Comparison of ENCODE assay signal across 13 mouse cellular contexts in the genomic region with DNA sequence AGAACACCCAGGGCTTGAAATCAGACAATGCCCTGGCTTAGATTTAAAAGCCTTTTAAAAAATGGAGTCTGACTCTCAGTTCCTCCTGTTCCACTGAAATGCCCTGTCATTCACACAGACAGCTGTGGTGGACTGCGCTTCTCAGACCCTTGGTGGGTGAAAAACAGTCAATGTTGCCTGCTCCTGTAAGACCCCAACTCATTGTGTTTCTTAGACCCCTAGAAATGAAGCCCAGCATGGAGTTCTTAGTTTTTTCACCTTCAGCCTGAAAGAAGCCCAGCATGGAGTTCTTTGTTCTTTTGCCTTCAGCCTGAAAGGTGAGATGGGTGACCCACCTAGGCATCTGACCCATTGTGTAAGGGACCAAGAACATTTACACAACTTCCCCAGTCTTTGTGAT. TPM values are rescaled to one million over a fixed set of nuclear protein-coding genes. Genes with fewer than 3 reads are reported as not detected.
"Had no signal": no experiment of that assay in that cellular context is flagged by ENCODE, and none has a peak within 500 bp of the region (broad histone marks: within the 10 kb centered on the region; RNA-seq: fewer than 3 reads in every experiment).

No protein-coding gene starts in this region.

RNA-seq across cellular contexts. Expression of a gene that starts 36.5 kb away (rescaled TPM):
- polyA plus RNA-seq: neural tube, embryonic 13.5 days; neural tube, embryonic 14.5 days; neural tube, embryonic 15.5 days; small intestine, adult 2 months; spleen, adult 2 months; stomach, embryonic 14.5 days; stomach, embryonic 15.5 days; stomach, embryonic 16.5 days; stomach, postnatal 0 days; testis, adult 2 months; thymus, adult 2 months; thymus, postnatal 0 days; urinary bladder, adult 2 months had no signal
